Mouse (Mus musculus) brain, embryonic 14.5 days (tissue): ENCODE results near the gene Tmem151a.

ENCODE experiments used
- CTCF ChIP-seq: fragments of 200-500 bp; IDR thresholded peaks from 2 replicates; pipeline ENCODE4 v1.5.1; 2012; ENCODE audit warnings: inconsistent platforms, mild to moderate bottlenecking, moderate library complexity, borderline replicate concordance; ENCODE audit not compliant: insufficient read depth, insufficient read length; ENCODE audit errors: extremely low read depth
- POLR2A ChIP-seq: fragments of 200-500 bp; IDR thresholded peaks from 2 replicates; pipeline ENCODE4 v1.6.1; 2012; ENCODE audit warnings: mild to moderate bottlenecking, inconsistent platforms, borderline replicate concordance; ENCODE audit not compliant: poor library complexity, insufficient read depth, insufficient read length, severe bottlenecking; ENCODE audit errors: extremely low read depth

DNA sequence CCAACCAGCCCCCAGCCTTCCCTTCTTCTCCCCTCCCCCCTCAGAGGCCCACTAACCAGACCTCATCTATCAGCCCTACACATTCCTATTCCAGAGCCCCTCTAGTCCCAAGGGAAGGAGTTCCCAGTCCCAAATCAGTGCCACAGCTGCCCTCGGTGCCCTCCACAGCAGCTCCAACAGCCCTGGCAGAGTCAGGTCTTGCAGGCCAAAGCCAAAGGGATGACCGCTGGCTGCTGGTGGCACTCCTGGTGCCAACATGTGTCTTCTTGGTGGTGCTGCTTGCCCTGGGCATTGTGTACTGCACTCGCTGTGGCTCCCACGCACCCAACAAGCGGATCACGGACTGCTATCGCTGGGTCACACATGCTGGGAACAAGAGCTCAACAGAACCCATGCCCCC is 15.4 kb downstream of the Tmem151a start:
- no peak for TF ChIP-seq CTCF
- no peak for TF ChIP-seq POLR2A
